Mouse (Mus musculus) CD4-positive, CD25-positive, alpha-beta regulatory T cell (primary cell): ENCODE data around the gene Gm10065. TPM values are rescaled to one million over a fixed set of nuclear protein-coding genes. Genes with fewer than 3 reads are reported as not detected.

Source experiments
- polyA plus RNA-seq: library from polyadenylated mRNA; unstranded; fragments of 100-300 nt; shearing (Covaris generic); gene quantifications from one replicate; pipeline ENCODE4 v1.2.1, GENCODE M21; 2017

Gene Gm10065
- not detected for polyA plus RNA-seq

GRCm38 (mm10) chr13:21478759-21479670 is at the start of gene Gm10065, which contains the start of gene Zkscan4:
Gm10065 (minus strand) TSS chr13:21479441.
Zkscan4 (plus strand) TSS chr13:21478907.

GRCm38 (mm10) chr13:21501182-21501581 is 21.9 kb upstream of the Gm10065 start, which contains the start of gene Gm11273:
Gm11273 (minus strand) TSS chr13:21501418.

GRCm38 (mm10) chr13:21495080-21495479 is 15.8 kb upstream of the Gm10065 start, which contains the start of gene AK157302:
AK157302 (plus strand) TSS chr13:21495223.

DNA sequence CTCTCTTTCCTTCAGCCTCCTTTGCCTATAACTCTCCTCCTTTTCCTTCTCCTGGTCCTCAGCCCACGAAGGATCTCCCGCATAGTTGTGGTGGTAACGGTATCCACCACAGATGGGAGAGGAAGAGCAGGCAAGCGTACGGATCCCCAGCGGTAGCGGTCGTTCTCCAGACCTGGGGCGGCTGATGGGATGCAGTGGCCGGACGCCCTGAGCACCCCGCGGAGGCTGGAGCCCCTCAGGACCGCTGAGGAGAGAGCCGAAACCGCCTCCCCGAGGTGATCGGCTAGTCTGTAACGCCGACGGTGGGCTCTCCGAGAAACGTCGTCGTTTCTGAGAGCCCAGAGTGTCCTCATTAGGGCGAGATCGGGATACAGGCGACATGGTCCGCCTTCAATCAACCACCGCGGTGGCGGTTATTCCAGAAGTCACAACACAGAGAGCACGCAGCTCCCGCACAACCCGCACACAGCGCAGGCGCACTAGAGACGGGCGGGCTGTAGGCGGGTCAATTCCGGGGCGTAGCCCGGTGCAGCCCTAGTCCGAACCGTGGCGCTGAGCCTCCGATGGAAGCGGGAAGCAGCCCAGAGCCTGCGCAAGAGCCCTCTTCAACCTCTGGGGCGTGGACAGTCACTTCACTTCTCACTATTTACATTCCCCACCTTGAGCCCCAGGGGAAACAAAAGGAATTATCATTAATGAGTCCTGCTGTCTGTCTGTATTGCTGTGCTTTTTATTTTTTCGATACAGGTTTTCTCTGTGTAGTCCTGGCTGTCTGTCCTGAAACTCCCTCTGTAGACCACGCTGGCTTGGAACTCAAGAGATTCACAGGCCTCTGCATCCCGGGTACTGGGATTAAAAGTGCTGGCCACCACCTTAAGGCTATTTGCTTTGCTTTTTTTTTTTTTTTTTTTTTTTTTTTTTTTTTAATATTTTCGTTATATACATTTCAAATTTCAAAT is 10.9 kb downstream of the Gm10065 start, which contains the start of gene Nkapl:
Nkapl (minus strand) TSS at position 449 of the 959 bp plus-strand sequence.

GRCm38 (mm10) chr13:21453449-21453848 is 25.8 kb downstream of the Gm10065 start, which contains the start of gene Zscan26:
Zscan26 (minus strand) TSS chr13:21453730.

DNA sequence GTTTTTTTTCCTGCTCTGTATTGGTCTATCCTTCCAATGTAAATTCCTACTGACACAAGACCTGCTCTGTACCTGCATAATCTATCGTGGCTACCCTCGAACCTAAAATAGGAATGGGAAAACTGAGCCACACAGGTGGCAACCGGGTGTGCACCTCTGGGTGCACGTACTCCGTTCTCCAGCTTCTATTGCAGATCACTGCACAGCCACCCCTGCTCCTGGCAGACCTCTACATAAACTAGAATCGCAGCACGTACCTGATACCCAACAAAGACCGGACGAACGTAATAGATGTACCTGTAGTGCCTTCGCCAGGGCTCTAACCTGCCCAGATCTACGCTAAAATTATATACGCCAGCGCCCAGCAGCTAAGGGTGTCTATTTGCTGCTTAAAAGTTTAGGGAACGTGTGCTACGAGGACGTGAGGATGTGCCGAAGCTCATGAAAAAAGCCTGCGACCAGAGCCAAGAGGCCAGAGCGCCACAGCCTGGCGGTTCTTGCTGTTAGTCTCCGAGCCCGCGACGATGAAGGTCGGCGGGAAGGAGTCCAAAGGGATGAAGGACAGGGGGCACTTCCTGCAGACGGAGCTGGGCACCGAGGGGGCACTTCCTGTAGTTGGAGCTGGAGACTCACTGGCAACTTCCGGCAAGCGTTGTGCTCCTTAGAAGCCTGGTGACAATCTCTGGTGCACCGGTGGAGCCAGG is 38.6 kb downstream of the Gm10065 start, which contains the start of gene Pgbd1:
Pgbd1 (minus strand) TSS at position 556 of the 704 bp plus-strand sequence.

Other genes starting within 250 kb of the Gm10065 start
- not detected for gene Gpx5, start 186.7 kb downstream of the Gm10065 start, polyA plus RNA-seq
- not detected for gene Gpx6, start 167.3 kb downstream of the Gm10065 start, polyA plus RNA-seq
- not detected for gene Olfr1367, start 132.5 kb downstream of the Gm10065 start, polyA plus RNA-seq
- 11.1 TPM for gene Zscan12, start 116.6 kb downstream of the Gm10065 start, polyA plus RNA-seq
- gene Zkscan3, start 76.7 kb downstream of the Gm10065 start, polyA plus RNA-seq = 65.3 TPM
- gene Pgbd1, start 38.4 kb downstream of the Gm10065 start, polyA plus RNA-seq = 0.51 TPM
- gene Zscan26, start 25.7 kb downstream of the Gm10065 start, polyA plus RNA-seq = 7.3 TPM
- not detected for gene Nkapl, start 10.9 kb downstream of the Gm10065 start, polyA plus RNA-seq
- 0.13 TPM for gene Zkscan4, start 534 bp downstream of the Gm10065 start, polyA plus RNA-seq
- not detected for gene AK157302, start 15.8 kb upstream of the Gm10065 start, polyA plus RNA-seq
- 8.7 TPM for gene Gm11273, start 22.0 kb upstream of the Gm10065 start, polyA plus RNA-seq
- gene Zkscan8, start 51.7 kb upstream of the Gm10065 start, polyA plus RNA-seq = 7.3 TPM
- gene Olfr1366, start 63.4 kb upstream of the Gm10065 start, polyA plus RNA-seq = not detected
- gene Olfr1535, start 80.5 kb upstream of the Gm10065 start, polyA plus RNA-seq = not detected
- gene Olfr1364, start 102.3 kb upstream of the Gm10065 start, polyA plus RNA-seq = not detected
- not detected for gene Olfr1362, start 134.6 kb upstream of the Gm10065 start, polyA plus RNA-seq
- gene Olfr11, start 163.1 kb upstream of the Gm10065 start, polyA plus RNA-seq = not detected
- gene Olfr1361, start 183.9 kb upstream of the Gm10065 start, polyA plus RNA-seq = not detected
- not detected for gene Olfr1360, start 198.0 kb upstream of the Gm10065 start, polyA plus RNA-seq
- gene Olfr1359, start 218.7 kb upstream of the Gm10065 start, polyA plus RNA-seq = not detected
- gene Hist1h2bl, start 236.7 kb upstream of the Gm10065 start, polyA plus RNA-seq = 2.4 TPM
- 14.3 TPM for gene Hist1h2ai, start 237.0 kb upstream of the Gm10065 start, polyA plus RNA-seq
- not detected for gene Hist1h3h, start 238.2 kb upstream of the Gm10065 start, polyA plus RNA-seq
- 0.87 TPM for gene Hist1h2bm, start 242.6 kb upstream of the Gm10065 start, polyA plus RNA-seq